Mouse (Mus musculus): ENCODE results near the gene Snrnp25.

Snrnp25 gene

GRCm38 (mm10) chr11:32215372-32216162 lies 10.4 kb downstream of the Snrnp25 start:
- CTCF ChIA-PET: interaction anchor here in 3 of 4 experiments (0.6 to 4.4 kb wide), 8 partner anchors 8 to 106 kb away, joined by 3 to 26 read pairs (median 4); partner anchors contain the start of gene Snrnp25 (in 1 of the 3)
- POLR2A ChIA-PET: interaction anchor here in 2 of 4 experiments (0.9 to 13.6 kb wide), 5 partner anchors 9 to 25 kb away, joined by 3 to 108 read pairs (median 7); partner anchors contain the start of gene Snrnp25 (in 2 of the 2)

DNA sequence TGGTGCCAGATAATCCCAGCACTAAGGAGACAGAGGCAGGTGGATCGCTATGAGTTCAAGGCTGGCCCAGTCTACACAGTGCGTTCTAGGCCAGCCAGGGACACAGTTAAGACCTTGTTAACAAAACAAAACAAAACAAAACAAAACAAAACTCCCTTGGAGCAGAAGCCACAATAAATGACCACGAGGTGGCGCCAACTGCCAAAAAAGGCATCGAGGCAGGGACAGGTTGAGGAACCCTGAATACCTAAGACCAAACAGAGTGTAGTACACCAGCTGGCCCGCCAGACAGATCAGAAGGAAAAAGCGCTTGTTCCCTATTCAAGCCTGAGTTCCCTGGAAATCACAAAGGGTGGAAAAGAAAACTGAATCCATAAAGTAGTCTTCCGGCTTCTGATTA lies 11.6 kb downstream of the Snrnp25 start:
- POLR2A ChIA-PET: interaction anchor here in 2 of 4 experiments (1.5 to 13.6 kb wide), 2 partner anchors 12 to 18 kb away, joined by 4 to 108 read pairs; partner anchors contain the start of gene Snrnp25 (in 1 of the 2)

DNA sequence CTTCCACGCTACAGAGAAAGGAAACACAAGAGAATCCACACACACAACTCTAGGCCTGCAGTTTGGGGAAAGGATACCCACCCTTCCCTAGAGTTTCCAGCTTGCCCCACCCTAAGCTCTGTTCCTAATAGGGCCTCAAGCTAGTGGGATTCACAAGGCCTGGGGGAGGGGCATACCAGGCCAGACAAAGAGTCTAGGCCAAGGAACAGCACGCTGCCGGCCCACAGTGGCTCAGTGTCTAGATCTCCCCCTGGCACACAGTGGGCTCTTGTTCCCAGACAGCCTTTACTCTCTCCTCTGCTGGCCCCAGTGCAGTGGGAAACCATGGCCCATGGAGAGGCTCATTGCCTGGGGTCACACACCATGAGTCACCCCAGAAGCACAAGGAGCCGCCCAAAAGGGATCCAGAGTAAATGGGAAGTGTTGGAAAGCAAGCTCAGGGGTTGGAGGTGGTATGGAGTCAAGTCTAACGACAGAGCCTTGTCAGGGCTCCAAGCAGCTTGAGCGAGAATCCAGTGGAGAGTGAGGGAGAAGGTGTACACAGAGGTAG lies 13.4 kb downstream of the Snrnp25 start:
- ChIA-PET CTCF (interaction anchor here (0.8 to 4.4 kb wide), 22 partner anchors 8 to 106 kb away, joined by 3 to 30 read pairs (median 4); partner anchors contain the start of genes Snrnp25 (in 2 of the 4), Hbq1a (in 1 of the 4), Hbq1b (in 1 of the 4) and Mpg (in 1 of the 4)), POLR2A (interaction anchor here in 3 of 4 experiments (0.6 to 13.6 kb wide), 15 partner anchors 8 to 109 kb away, joined by 3 to 108 read pairs (median 4); partner anchors contain the start of genes Snrnp25 (in 3 of the 3), Hbq1a (in 1 of the 3) and Mpg (in 1 of the 3))

More for the DNA sequence above, 11.6 kb downstream of the Snrnp25 start:
- CTCF ChIA-PET: interaction anchor here (0.5 to 4.4 kb wide), 15 partner anchors 10 to 464 kb away, joined by 3 to 30 read pairs (median 5); partner anchors contain the start of genes Mpg (in 1 of the 4), Nprl3 (in 1 of the 4) and Snrnp25 (in 1 of the 4)

- POLR2A ChIA-PET: interaction anchor here in 2 of 4 experiments (0.6 to 13.6 kb wide), 12 partner anchors 9 to 1244 kb away, joined by 3 to 108 read pairs (median 5); partner anchors contain the start of genes Snrnp25 (in 2 of the 2) and Il9r (in 1 of the 2)
Observed at GRCm38 (mm10) chr11:32219287-32219686, 14.1 kb downstream of the Snrnp25 start.

DNA sequence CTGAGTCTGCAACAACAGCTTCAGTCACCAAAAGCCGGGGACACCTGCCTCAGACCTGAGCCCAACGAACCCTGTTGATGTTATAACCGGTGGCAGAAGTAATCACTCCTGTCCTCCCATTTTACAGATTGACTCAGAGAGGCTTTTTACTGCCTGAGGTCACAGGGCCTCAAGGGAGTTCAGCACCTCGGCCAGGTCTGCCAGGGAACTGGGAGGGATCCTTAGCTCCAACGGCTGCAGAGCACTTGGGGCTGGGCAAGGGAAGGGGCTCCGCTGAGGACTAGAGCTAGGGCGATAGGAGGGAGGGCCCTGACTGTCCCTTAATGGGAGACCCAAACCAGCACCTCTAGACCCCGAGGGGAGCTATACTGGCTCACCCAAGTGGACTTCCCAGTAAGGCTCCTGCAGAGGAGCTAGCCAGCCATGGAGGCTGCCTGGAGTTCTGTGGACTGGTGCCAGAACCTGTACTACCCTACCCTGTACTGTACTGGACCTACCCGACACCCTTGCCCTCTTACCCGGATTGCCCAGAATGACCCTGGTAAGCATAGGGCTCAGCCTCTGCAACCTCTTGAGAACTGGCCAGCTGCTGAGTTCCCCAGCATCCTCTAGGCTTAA lies 15.5 kb downstream of the Snrnp25 start:
- CTCF ChIA-PET: interaction anchor here (0.9 to 4.2 kb wide), 21 partner anchors 11 to 367 kb away, joined by 3 to 36 read pairs (median 5); partner anchors contain the start of genes Hbq1b (in 2 of the 4) and Snrnp25 (in 1 of the 4)
- POLR2A ChIA-PET: interaction anchor here in 3 of 4 experiments (0.6 to 13.6 kb wide), 27 partner anchors 9 to 312 kb away, joined by 3 to 108 read pairs (median 4); partner anchors contain the start of genes Snrnp25 (in 3 of the 3), Nprl3 (in 2 of the 3) and Stk10 (in 1 of the 3)

More at GRCm38 (mm10) chr11:32219287-32219686, 14.1 kb downstream of the Snrnp25 start:
- CTCF ChIA-PET: interaction anchor here in 3 of 4 experiments (0.6 to 4.4 kb wide), 11 partner anchors 14 to 228 kb away, joined by 3 to 36 read pairs (median 9); partner anchors contain the start of gene Snrnp25 (in 1 of the 3)

DNA sequence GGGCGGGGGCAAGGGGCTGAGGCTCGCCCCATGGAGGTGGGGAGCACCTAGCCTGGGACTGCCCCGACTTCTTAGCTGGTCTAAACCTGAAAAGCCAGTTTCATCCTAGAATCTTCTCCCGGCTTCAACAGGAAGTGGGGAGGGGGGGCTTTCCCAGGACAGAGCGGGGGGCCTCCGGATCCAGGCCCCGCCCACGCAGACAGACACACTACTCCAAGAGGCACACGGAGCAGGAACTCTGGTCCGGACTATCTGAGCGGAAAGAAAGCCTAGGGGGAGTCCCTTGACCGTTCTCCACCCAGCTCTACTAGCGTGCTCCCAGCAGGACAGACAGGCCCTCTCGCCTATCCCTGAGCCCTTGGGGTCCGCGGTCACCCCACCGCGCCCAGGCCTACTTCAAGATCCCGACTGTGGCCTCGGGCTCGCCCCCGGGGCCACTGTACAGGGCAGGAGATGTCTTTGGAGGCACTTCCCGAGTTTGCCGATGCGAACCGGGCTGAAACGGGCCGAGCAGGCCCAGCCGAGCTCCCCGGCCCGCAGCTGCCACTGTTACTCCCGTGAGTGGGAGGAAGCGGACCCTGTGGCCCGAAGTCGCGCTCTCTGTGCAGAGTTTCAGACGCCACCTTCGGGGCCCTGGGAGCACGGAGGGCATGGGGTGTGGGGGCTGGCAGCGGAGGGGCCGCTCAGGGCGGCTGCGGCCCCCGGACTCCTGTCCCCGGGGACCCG lies 16.2 kb downstream of the Snrnp25 start:
- POLR2A ChIA-PET: interaction anchor here in 3 of 4 experiments (0.6 to 13.6 kb wide), 28 partner anchors 10 to 311 kb away, joined by 3 to 108 read pairs (median 4); partner anchors contain the start of genes Snrnp25 (in 3 of the 3), Nprl3 (in 2 of the 3) and Stk10 (in 1 of the 3)

DNA sequence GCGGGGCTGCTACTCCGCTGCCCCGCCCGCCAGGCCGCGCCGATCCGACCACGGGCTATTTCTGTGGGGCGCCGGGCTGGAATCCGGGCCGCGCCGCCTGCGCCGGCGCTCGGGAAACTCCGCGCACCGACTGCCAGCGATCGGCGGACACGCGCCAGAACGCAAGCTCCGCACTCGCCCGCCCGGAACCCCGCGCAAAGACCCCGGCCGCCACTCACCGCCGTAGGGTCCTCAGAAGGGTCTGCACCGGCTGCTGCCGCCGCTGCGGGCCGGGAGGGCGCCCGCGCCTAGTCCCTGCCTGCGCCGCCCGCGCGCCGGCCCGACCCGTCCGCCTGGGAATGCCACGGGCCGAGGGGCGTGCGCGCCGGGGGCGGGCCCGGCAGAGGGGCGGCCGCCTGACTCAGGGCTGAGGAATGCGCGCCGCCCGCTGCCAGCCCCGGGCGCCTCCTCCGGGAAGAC lies 16.8 kb downstream of the Snrnp25 start, which contains the start of gene Rhbdf1:
Rhbdf1 (minus strand) TSS at position 350 of the 459 bp plus-strand sequence.
- CTCF ChIA-PET: interaction anchor here in 3 of 4 experiments (0.7 to 4.2 kb wide), 6 partner anchors 16 to 127 kb away, joined by 3 to 36 read pairs (median 11); partner anchors contain the start of gene Snrnp25 (in 1 of the 3)
- POLR2A ChIA-PET: interaction anchor here in 3 of 4 experiments (0.6 to 13.6 kb wide), 15 partner anchors 12 to 311 kb away, joined by 3 to 108 read pairs (median 4); partner anchors contain the start of genes Nprl3 (in 2 of the 3), Snrnp25 (in 2 of the 3) and Stk10 (in 1 of the 3)

More for the DNA sequence above, 16.2 kb downstream of the Snrnp25 start:
- CTCF ChIA-PET: interaction anchor here (0.7 to 4.2 kb wide), 22 partner anchors 11 to 152 kb away, joined by 3 to 36 read pairs (median 6); partner anchors contain the start of genes Hbq1b (in 2 of the 4) and Snrnp25 (in 1 of the 4)

DNA sequence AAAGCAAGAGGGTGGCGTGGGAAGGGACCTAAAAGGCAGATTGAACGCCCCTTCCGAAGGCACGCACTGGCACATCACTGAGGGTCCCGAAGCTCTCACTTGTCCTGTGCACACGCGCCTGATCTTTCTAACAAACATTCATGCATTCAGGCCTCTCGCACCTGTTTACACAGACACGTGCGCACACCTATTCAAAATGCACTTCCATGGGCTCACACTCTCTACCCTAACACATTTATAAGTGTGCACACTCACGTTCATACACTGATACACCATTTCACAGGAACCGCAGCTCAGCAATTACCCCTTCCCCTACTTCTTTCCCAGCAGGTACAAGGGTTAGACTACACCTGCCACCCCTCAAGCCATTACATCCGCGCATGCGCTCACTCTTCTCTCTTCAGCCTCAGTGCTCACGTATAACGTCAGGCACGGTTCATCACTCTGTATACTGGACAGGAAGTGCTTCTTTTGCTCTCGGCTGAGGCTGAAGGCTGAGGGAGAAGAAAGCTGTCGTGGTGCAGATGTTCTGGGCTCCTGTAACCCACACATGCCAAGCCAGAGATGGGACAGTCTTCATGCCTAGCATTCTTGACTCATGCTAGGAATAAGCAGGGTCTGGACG lies 17.5 kb downstream of the Snrnp25 start:
- POLR2A ChIA-PET: interaction anchor here in 2 of 4 experiments (0.6 to 13.6 kb wide), 14 partner anchors 12 to 310 kb away, joined by 3 to 108 read pairs (median 4); partner anchors contain the start of genes Snrnp25 (in 2 of the 2), Nprl3 (in 1 of the 2) and Stk10 (in 1 of the 2)
- CTCF ChIA-PET: interaction anchor here in 3 of 4 experiments (0.5 to 4.2 kb wide), 9 partner anchors 8 to 126 kb away, joined by 3 to 36 read pairs (median 5); partner anchors contain the start of gene Snrnp25 (in 1 of the 3)

DNA sequence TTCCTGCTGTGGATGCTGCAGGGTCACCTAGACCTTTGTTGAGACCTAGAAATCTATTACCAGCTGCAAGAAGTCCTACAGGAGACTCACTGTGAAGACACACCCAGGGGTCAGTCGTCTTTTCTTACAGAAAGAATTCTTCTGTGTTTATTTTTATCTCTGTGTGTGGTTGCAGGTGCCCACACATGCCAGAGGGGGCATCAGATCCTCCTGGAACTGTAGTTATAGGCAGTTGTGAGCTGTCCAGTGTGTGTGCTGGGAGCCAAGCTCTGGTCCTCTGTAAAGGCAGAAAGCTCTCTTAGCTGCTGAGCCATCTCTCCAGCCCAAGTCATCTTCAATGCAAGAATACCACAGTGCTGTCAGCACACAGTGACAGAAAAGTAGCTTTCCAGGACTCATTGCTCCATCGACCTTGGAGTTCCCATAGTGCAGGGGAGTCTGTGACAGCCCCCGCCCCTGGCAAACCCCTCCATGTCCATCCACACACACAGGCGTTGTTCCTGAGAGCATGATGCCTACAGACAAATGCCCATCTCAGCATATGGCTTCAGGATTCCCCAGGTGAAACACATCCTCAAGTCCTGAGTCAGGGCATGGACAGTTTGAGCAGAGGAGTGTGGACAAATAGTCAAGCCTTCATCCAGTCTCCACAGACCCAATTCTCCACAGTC lies 18.2 kb downstream of the Snrnp25 start:
- ChIA-PET POLR2A (interaction anchor here in 2 of 4 experiments (1.1 to 13.6 kb wide), 11 partner anchors 11 to 419 kb away, joined by 3 to 108 read pairs (median 4); partner anchors contain the start of genes Snrnp25 (in 2 of the 2), Fbxw11 (in 1 of the 2), Nprl3 (in 1 of the 2) and Stk10 (in 1 of the 2)), CTCF (interaction anchor here (0.5 to 4.2 kb wide), 13 partner anchors 9 to 113 kb away, joined by 3 to 36 read pairs (median 4); partner anchors contain the start of gene Snrnp25 (in 2 of the 4))

- CTCF ChIA-PET: interaction anchor here (0.5 to 3.0 kb wide), 13 partner anchors 11 to 118 kb away, joined by 3 to 15 read pairs (median 4); partner anchors contain the start of gene Snrnp25 (in 2 of the 4)
- POLR2A ChIA-PET: interaction anchor here in 3 of 4 experiments (0.6 to 13.6 kb wide), 11 partner anchors 10 to 719 kb away, joined by 3 to 108 read pairs (median 4); partner anchors contain the start of genes Snrnp25 (in 2 of the 3), Fbxw11 (in 1 of the 3) and Stk10 (in 1 of the 3)
Observed at GRCm38 (mm10) chr11:32224468-32225139, 19.4 kb downstream of the Snrnp25 start.

DNA sequence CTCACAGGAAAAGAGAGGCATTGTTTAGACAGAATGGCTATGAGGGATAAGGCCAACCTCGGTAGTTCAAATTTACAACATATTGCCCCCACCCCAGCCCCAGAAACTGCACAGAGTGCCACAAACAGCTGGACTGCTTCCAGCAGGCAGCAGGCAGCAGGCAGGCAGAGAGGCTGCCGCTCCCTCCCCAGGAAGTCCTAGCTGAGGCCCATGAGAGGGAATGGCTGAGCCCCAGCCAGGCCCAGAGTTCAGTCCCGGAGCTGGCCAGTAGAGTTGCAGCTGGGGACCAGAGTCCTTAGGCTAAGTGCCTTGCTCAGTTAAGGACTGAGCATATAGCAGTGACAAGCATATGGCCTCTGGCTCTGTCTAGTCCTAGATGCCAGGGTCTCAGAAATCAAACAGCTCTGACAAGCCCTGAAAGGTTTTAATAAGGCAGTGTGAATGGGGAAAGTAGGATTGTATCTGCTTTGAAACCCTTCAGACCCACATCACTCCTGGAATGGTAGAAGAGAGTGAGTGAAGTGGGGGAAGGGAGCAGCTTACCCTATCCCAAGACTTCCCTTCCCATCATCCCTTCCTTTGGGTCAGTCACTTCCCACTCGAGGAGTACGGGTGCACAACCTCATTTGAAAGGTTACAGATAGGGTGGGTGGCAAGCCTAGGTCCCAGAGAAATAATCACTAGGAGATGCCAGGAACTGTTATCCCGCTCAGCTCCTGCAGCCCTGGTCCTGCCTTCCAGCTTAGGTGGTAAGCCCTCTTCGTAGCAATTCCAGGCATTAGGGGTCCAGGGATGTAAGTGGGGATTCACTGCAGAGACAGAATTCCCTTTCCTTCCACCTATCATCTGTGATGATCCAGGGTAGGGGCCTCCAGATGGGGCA lies 20.2 kb downstream of the Snrnp25 start:
- CTCF ChIA-PET: interaction anchor here in 3 of 4 experiments (0.7 to 3.0 kb wide), 7 partner anchors 12 to 117 kb away, joined by 3 to 15 read pairs (median 5); partner anchors contain the start of gene Snrnp25 (in 1 of the 3)
- POLR2A ChIA-PET: interaction anchor here in 2 of 4 experiments (0.7 to 13.6 kb wide), 5 partner anchors 9 to 355 kb away, joined by 3 to 108 read pairs (median 4); partner anchors contain the start of gene Snrnp25 (in 1 of the 2)

- ChIA-PET POLR2A (interaction anchor here in 3 of 4 experiments (0.6 to 13.6 kb wide), 10 partner anchors 8 to 36 kb away, joined by 3 to 108 read pairs (median 4); partner anchors contain the start of gene Snrnp25 (in 1 of the 3)), CTCF (interaction anchor here in 1 of 4 experiments (1.0 to 2.1 kb wide), 3 partner anchors 9 to 12 kb away, joined by 3 to 15 read pairs (median 6); no protein-coding TSS in a partner anchor)
Observed at GRCm38 (mm10) chr11:32226124-32226871, 21.1 kb downstream of the Snrnp25 start, which contains the start of gene Mpg. TSS of gene Mpg (plus strand) at chr11:32226505.
